Mouse (Mus musculus) midbrain, embryonic 12.5 days (tissue): ENCODE results near the gene Hoxd8. TPM values are rescaled to one million over a fixed set of nuclear protein-coding genes. Genes with fewer than 3 reads are reported as not detected.

ENCODE experiments used
- ATAC-seq: fragments of 200-750 bp; cut with Nextera tagmentation; 2 replicates; pipeline ENCODE4 v1.8.0; 2017; ENCODE audit warnings: low read depth, moderate TSS enrichment, moderate library complexity; ENCODE audit not compliant: low FRiP score
- H3K27ac ChIP-seq: fragments of 300-500 bp; sonication (generic); replicated peaks from 2 replicates; pipeline ENCODE4 v1.5.1; 2016; ENCODE audit warnings: mild to moderate bottlenecking
- H3K27me3 ChIP-seq: fragments of 300-500 bp; sonication (generic); 2 replicates; pipeline ENCODE4 v1.6.1; 2016; ENCODE audit warnings: mild to moderate bottlenecking
- H3K36me3 ChIP-seq: fragments of 300-500 bp; sonication (generic); 2 replicates; pipeline ENCODE4 v1.6.1; 2016
- H3K4me1 ChIP-seq: fragments of 300-500 bp; sonication (generic); 2 replicates; pipeline ENCODE4 v1.6.1; 2016
- H3K4me2 ChIP-seq: fragments of 300-500 bp; sonication (generic); replicated peaks from 2 replicates; pipeline ENCODE4 v1.6.1; 2016; ENCODE audit warnings: mild to moderate bottlenecking, moderate library complexity
- H3K4me3 ChIP-seq: fragments of 300-500 bp; sonication (generic); 2 replicates; pipeline ENCODE4 v1.5.1; 2016; ENCODE audit warnings: mild to moderate bottlenecking
- H3K9ac ChIP-seq: fragments of 300-500 bp; sonication (generic); replicated peaks from 2 replicates; pipeline ENCODE4 v1.6.1; 2016; ENCODE audit warnings: mild to moderate bottlenecking, moderate library complexity
- H3K9me3 ChIP-seq: fragments of 300-500 bp; sonication (generic); 2 replicates; pipeline ENCODE4 v1.6.1; 2016; ENCODE audit warnings: mild to moderate bottlenecking
- WGBS: fragments of 180-500 bp; shearing (Covaris S2); methylation state at CpG from one replicate; pipeline ENCODE4 v1.1.7; 2016; 5-methylcytosine and 5-hydroxymethylcytosine counted together
- polyA plus RNA-seq: library from polyadenylated mRNA; unstranded; fragments of >200 nt; fragmentation: Nextera tagmentation; extraction: Ambion mirVana; gene quantifications from 2 replicates; pipeline ENCODE4 v1.2.1, GENCODE M21; 2016

Hoxd8 gene
- polyA plus RNA-seq, 1 experiment from 2014 or later = 0.15 TPM

GRCm38 (mm10) chr2:74730331-74730730 lies 25.9 kb downstream of the Hoxd8 start:
- peaks cover 9% of the 10 kb centered on the region; the same call in 1 of the 2 replicates for H3K4me1 ChIP-seq
- no peak overlapping the region for H3K27ac ChIP-seq
- H3K36me3 ChIP-seq = no peaks in the 10 kb centered on the region
- H3K4me3 ChIP-seq = no peak overlapping the region
- ATAC-seq = no peak
- 3% methylated on average over 8 of the region's 8 CpGs for WGBS
- H3K9ac ChIP-seq = no peak overlapping the region
- no peaks in the 10 kb centered on the region for H3K9me3 ChIP-seq
- H3K4me2 ChIP-seq = no peak overlapping the region
- H3K27me3 ChIP-seq = peaks cover 99% of the 10 kb centered on the region

- Histone ChIP-seq H3K27ac (no peak overlapping the region), H3K27me3 (peaks cover 99% of the 10 kb centered on the region), H3K4me1 (peaks cover 11% of the 10 kb centered on the region), H3K9ac (no peak overlapping the region), H3K36me3 (no peaks in the 10 kb centered on the region), H3K9me3 (no peaks in the 10 kb centered on the region), H3K4me2 (no peak overlapping the region), H3K4me3 (no peak overlapping the region)
- no peak for ATAC-seq
Observed at GRCm38 (mm10) chr2:74731055-74731454, 26.6 kb downstream of the Hoxd8 start.

GRCm38 (mm10) chr2:74731799-74732512 lies 27.5 kb downstream of the Hoxd8 start:
- Histone ChIP-seq H3K4me1 (peaks cover 13% of the 10 kb centered on the region), H3K4me3 (no peak overlapping the region), H3K4me2 (no peak overlapping the region), H3K36me3 (no peaks in the 10 kb centered on the region), H3K9me3 (no peaks in the 10 kb centered on the region), H3K9ac (no peak overlapping the region), H3K27ac (no peak overlapping the region), H3K27me3 (peaks cover 99% of the 10 kb centered on the region)
- no peak for ATAC-seq
- WGBS = 1% methylated on average over 9 of the region's 9 CpGs

GRCm38 (mm10) chr2:74732513-74733316 lies 28.3 kb downstream of the Hoxd8 start:
- no peaks in the 10 kb centered on the region for H3K36me3 ChIP-seq
- no peak overlapping the region for H3K27ac ChIP-seq
- H3K4me3 ChIP-seq = no peak overlapping the region
- no peak overlapping the region for H3K9ac ChIP-seq
- H3K27me3 ChIP-seq = peaks cover 99% of the 10 kb centered on the region
- ATAC-seq = no peak
- H3K9me3 ChIP-seq = no peaks in the 10 kb centered on the region
- WGBS = 1% methylated on average over 52 of the region's 52 CpGs
- peaks cover 8% of the 10 kb centered on the region for H3K4me1 ChIP-seq
- no peak overlapping the region for H3K4me2 ChIP-seq

GRCm38 (mm10) chr2:74733317-74733661 lies 28.9 kb downstream of the Hoxd8 start:
- 0% methylated on average over 16 of the region's 16 CpGs for WGBS
- no peak overlapping the region for H3K9ac ChIP-seq
- H3K27me3 ChIP-seq = peaks cover 99% of the 10 kb centered on the region
- no peak overlapping the region for H3K4me3 ChIP-seq
- no peaks in the 10 kb centered on the region for H3K9me3 ChIP-seq
- no peak overlapping the region for H3K27ac ChIP-seq
- no peak overlapping the region for H3K4me2 ChIP-seq
- peaks cover 8% of the 10 kb centered on the region for H3K4me1 ChIP-seq
- no peak for ATAC-seq
- no peaks in the 10 kb centered on the region for H3K36me3 ChIP-seq

- no peak for ATAC-seq
- Histone ChIP-seq H3K4me2 (no peak overlapping the region), H3K36me3 (no peaks in the 10 kb centered on the region), H3K4me1 (peaks cover 8% of the 10 kb centered on the region), H3K4me3 (no peak overlapping the region), H3K27ac (no peak overlapping the region), H3K27me3 (peaks cover 99% of the 10 kb centered on the region), H3K9me3 (no peaks in the 10 kb centered on the region), H3K9ac (no peak overlapping the region)
- WGBS = 0% methylated on average over 6 of the region's 6 CpGs
Observed at GRCm38 (mm10) chr2:74733765-74734164, 29.4 kb downstream of the Hoxd8 start.

GRCm38 (mm10) chr2:74734451-74734850 lies 30.0 kb downstream of the Hoxd8 start:
- H3K4me3 ChIP-seq = no peak overlapping the region
- WGBS = under 1% methylated on average over 13 of the region's 13 CpGs
- H3K36me3 ChIP-seq = no peaks in the 10 kb centered on the region
- peaks cover 99% of the 10 kb centered on the region for H3K27me3 ChIP-seq
- ATAC-seq = no peak
- H3K9ac ChIP-seq = no peak overlapping the region
- H3K4me2 ChIP-seq = no peak overlapping the region
- H3K4me1 ChIP-seq = peaks cover 8% of the 10 kb centered on the region
- no peaks in the 10 kb centered on the region for H3K9me3 ChIP-seq
- no peak overlapping the region for H3K27ac ChIP-seq

GRCm38 (mm10) chr2:74734996-74735811 lies 30.8 kb downstream of the Hoxd8 start:
- H3K4me2 ChIP-seq = no peak overlapping the region
- no peaks in the 10 kb centered on the region for H3K36me3 ChIP-seq
- no peak overlapping the region for H3K9ac ChIP-seq

GRCm38 (mm10) chr2:74735851-74736687 lies 31.7 kb downstream of the Hoxd8 start:
- peaks cover 100% of the 10 kb centered on the region for H3K27me3 ChIP-seq
- no peak overlapping the region for H3K27ac ChIP-seq
- 0 out of 2 replicates have a peak overlapping the region, but pooled peaks have one; percentile 17 for H3K4me2 ChIP-seq
- H3K9me3 ChIP-seq = no peaks in the 10 kb centered on the region
- no peak overlapping the region for H3K9ac ChIP-seq
- 0 out of 2 replicates have a peak overlapping the region, but pooled peaks have one; percentile 13 for H3K4me3 ChIP-seq
- no peak for ATAC-seq
- H3K4me1 ChIP-seq = peaks cover 8% of the 10 kb centered on the region
- no peaks in the 10 kb centered on the region for H3K36me3 ChIP-seq
- under 1% methylated on average over 39 of the region's 42 CpGs for WGBS

More at GRCm38 (mm10) chr2:74734996-74735811, 30.8 kb downstream of the Hoxd8 start:
- Histone ChIP-seq H3K9me3 (no peaks in the 10 kb centered on the region), H3K27me3 (peaks cover 100% of the 10 kb centered on the region), H3K27ac (no peak overlapping the region), H3K4me3 (no peak overlapping the region), H3K4me1 (peaks cover 8% of the 10 kb centered on the region)
- ATAC-seq = no peak
- under 1% methylated on average over 27 of the region's 27 CpGs for WGBS

- no peak overlapping the region for H3K27ac ChIP-seq
- H3K4me1 ChIP-seq = peaks cover 8% of the 10 kb centered on the region
- H3K36me3 ChIP-seq = no peaks in the 10 kb centered on the region
- no peak overlapping the region for H3K4me3 ChIP-seq
- no peaks in the 10 kb centered on the region for H3K9me3 ChIP-seq
- WGBS = 1% methylated on average over 15 of the region's 15 CpGs
- no peak overlapping the region for H3K4me2 ChIP-seq
- no peak overlapping the region for H3K9ac ChIP-seq
- H3K27me3 ChIP-seq = peaks cover 100% of the 10 kb centered on the region
- ATAC-seq = no peak
Observed at GRCm38 (mm10) chr2:74736688-74737577, 32.5 kb downstream of the Hoxd8 start.
